Mouse (Mus musculus): Measurements from ENCODE around the gene Kmt2d. TPM values are rescaled to one million over a fixed set of nuclear protein-coding genes. Genes with fewer than 3 reads are reported as not detected.

Gene Kmt2d
- polyA plus RNA-seq, 1 experiment from 2014 or later, result 16.8 TPM

GRCm38 (mm10) chr15:98865771-98866170 lies 5.2 kb downstream of the Kmt2d start:
- peaks cover 53% of the 10 kb centered on the region for H3K36me3 ChIP-seq (ENCODE audit: control insufficient read depth, insufficient read depth, low read length)
- no peak overlapping the region for H3K4me3 ChIP-seq (ENCODE audit: low read depth, low read length)
- no peak overlapping the region for H3K9ac ChIP-seq (replicated peaks; ENCODE audit: low read depth, low read length)
- no peaks in the 10 kb centered on the region for H3K27me3 ChIP-seq (ENCODE audit: control insufficient read depth, insufficient read depth, low read length)
- no peaks in the 10 kb centered on the region for H3K9me3 ChIP-seq (ENCODE audit: control insufficient read depth, low read length)
- 94% methylated on average over 8 of the region's 8 CpGs for whole genome bisulfite sequencing
- H3K27ac ChIP-seq (ENCODE audit: low read depth, low read length), result no peak overlapping the region
- H3K4me1 ChIP-seq (ENCODE audit: control insufficient read depth, insufficient read depth, low read length), result peaks cover 32% of the 10 kb centered on the region
- H3K4me2 ChIP-seq (ENCODE audit: low read depth, low read length), result no peak overlapping the region
- no peak for ATAC-seq (ENCODE audit: low read depth)

GRCm38 (mm10) chr15:98864951-98865350 lies 6.1 kb downstream of the Kmt2d start:
- Histone ChIP-seq H3K4me1 (ENCODE audit: control insufficient read depth, insufficient read depth, low read length) (peaks cover 31% of the 10 kb centered on the region), H3K9me3 (ENCODE audit: control insufficient read depth, low read length) (no peaks in the 10 kb centered on the region), H3K4me3 (ENCODE audit: low read depth, low read length) (no peak overlapping the region), H3K36me3 (ENCODE audit: control insufficient read depth, insufficient read depth, low read length) (peaks cover 60% of the 10 kb centered on the region), H3K4me2 (ENCODE audit: low read depth, low read length) (no peak overlapping the region), H3K27ac (ENCODE audit: low read depth, low read length) (no peak overlapping the region), H3K27me3 (ENCODE audit: control insufficient read depth, insufficient read depth, low read length) (no peaks in the 10 kb centered on the region), H3K9ac (replicated peaks; ENCODE audit: low read depth, low read length) (no peak overlapping the region)
- no peak for ATAC-seq (ENCODE audit: low read depth)
- WGBS, result 95% methylated on average over 6 of the region's 6 CpGs

GRCm38 (mm10) chr15:98863451-98863958 lies 7.5 kb downstream of the Kmt2d start:
- H3K4me1 ChIP-seq (ENCODE audit: control insufficient read depth, insufficient read depth, low read length), result peaks cover 17% of the 10 kb centered on the region
- no peak overlapping the region for H3K27ac ChIP-seq (ENCODE audit: low read depth, low read length)
- no peaks in the 10 kb centered on the region for H3K9me3 ChIP-seq (ENCODE audit: control insufficient read depth, low read length)
- no peak overlapping the region for H3K9ac ChIP-seq (replicated peaks; ENCODE audit: low read depth, low read length)
- no peaks in the 10 kb centered on the region for H3K27me3 ChIP-seq (ENCODE audit: control insufficient read depth, insufficient read depth, low read length)
- 93% methylated on average over 12 of the region's 12 CpGs for WGBS
- no peak overlapping the region for H3K4me2 ChIP-seq (ENCODE audit: low read depth, low read length)
- H3K4me3 ChIP-seq (ENCODE audit: low read depth, low read length), result no peak overlapping the region
- H3K36me3 ChIP-seq (ENCODE audit: control insufficient read depth, insufficient read depth, low read length), result peaks cover 68% of the 10 kb centered on the region
- ATAC-seq (ENCODE audit: low read depth), result no peak

DNA sequence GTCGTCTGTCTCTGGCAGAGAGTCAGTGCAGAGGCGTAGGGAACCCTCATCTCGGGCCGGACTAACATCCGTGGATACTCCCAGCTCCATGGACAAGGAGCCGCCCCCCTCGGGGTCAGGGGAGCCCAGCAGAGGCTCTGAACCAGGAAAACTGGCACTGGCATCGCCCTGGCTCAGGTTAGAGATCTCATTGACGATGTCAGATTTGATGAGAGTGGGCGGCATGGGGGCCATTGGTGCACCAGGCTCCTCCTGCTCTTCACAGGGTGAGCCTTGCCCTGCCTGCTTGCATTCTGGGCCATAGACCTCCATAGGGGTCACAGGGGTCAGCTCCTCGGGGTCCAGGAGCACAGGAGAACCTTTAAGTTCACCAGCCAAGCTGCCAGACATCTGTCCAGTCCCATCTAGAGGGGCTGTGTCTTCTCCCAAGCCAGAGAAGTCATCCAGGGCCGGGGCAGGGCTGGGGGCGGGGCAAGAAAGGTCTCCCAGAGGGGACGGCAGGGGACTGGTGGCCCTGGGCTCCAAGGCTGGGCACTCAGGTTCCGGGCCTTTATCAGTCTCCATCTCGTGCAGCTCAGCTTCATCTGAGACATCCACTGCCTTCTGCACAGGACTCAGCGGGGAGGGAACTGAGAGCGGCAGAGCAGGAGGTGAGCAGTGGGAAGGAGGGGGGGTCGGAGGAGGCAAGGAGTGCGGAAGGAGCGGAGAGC lies 9.1 kb downstream of the Kmt2d start:
- H3K27ac ChIP-seq (ENCODE audit: low read depth, low read length), result no peak overlapping the region
- H3K36me3 ChIP-seq (ENCODE audit: control insufficient read depth, insufficient read depth, low read length), result peaks cover 82% of the 10 kb centered on the region
- H3K9me3 ChIP-seq (ENCODE audit: control insufficient read depth, low read length), result no peaks in the 10 kb centered on the region
- no peak overlapping the region for H3K9ac ChIP-seq (replicated peaks; ENCODE audit: low read depth, low read length)
- WGBS, result 92% methylated on average over 21 of the region's 21 CpGs
- no peak for ATAC-seq (ENCODE audit: low read depth)
- H3K4me3 ChIP-seq (ENCODE audit: low read depth, low read length), result no peak overlapping the region
- H3K4me2 ChIP-seq (ENCODE audit: low read depth, low read length), result no peak overlapping the region
- H3K4me1 ChIP-seq (ENCODE audit: control insufficient read depth, insufficient read depth, low read length), result 0 out of 2 replicates have a peak, but pooled peaks cover under 1% of the 10 kb centered on the region
- H3K27me3 ChIP-seq (ENCODE audit: control insufficient read depth, insufficient read depth, low read length), result no peaks in the 10 kb centered on the region

DNA sequence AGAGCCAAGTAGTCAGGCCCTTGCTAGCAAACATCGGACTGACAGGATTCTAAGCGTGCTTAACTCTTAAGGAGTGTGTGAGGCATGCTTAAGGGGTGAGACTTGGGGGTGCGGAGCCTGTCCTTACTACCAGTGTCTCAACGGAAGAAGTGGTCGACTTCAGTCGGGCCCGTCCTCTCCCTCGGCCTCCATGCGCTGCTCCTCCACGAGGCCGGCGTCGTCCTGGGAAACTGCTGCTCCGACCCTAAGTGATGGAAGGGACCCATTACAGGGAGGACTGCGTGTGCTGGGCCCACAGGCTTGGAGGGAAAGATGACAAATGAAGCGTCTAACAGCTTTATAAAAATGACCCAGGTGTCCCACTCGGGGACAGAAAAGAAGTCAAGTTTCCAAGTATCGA lies 10.1 kb downstream of the Kmt2d start:
- H3K9me3 ChIP-seq (ENCODE audit: control insufficient read depth, low read length), result no peaks in the 10 kb centered on the region
- peaks cover 83% of the 10 kb centered on the region for H3K36me3 ChIP-seq (ENCODE audit: control insufficient read depth, insufficient read depth, low read length)
- no peak overlapping the region for H3K27ac ChIP-seq (ENCODE audit: low read depth, low read length)
- no peak overlapping the region for H3K4me3 ChIP-seq (ENCODE audit: low read depth, low read length)
- no peak overlapping the region for H3K4me2 ChIP-seq (ENCODE audit: low read depth, low read length)
- H3K27me3 ChIP-seq (ENCODE audit: control insufficient read depth, insufficient read depth, low read length), result no peaks in the 10 kb centered on the region
- H3K4me1 ChIP-seq (ENCODE audit: control insufficient read depth, insufficient read depth, low read length), result no peaks in the 10 kb centered on the region
- 97% methylated on average over 18 of the region's 18 CpGs for WGBS
- no peak for ATAC-seq (ENCODE audit: low read depth)
- no peak overlapping the region for H3K9ac ChIP-seq (replicated peaks; ENCODE audit: low read depth, low read length)

- Histone ChIP-seq H3K4me3 (ENCODE audit: low read depth, low read length) (no peak overlapping the region), H3K4me2 (ENCODE audit: low read depth, low read length) (no peak overlapping the region), H3K9me3 (ENCODE audit: control insufficient read depth, low read length) (no peaks in the 10 kb centered on the region), H3K27me3 (ENCODE audit: control insufficient read depth, insufficient read depth, low read length) (no peaks in the 10 kb centered on the region), H3K27ac (ENCODE audit: low read depth, low read length) (no peak overlapping the region), H3K9ac (replicated peaks; ENCODE audit: low read depth, low read length) (no peak overlapping the region), H3K36me3 (ENCODE audit: control insufficient read depth, insufficient read depth, low read length) (peaks cover 81% of the 10 kb centered on the region), H3K4me1 (ENCODE audit: control insufficient read depth, insufficient read depth, low read length) (no peaks in the 10 kb centered on the region)
- no peak for ATAC-seq (ENCODE audit: low read depth)
- 85% methylated on average over 9 of the region's 9 CpGs for WGBS
These were observed 11.5 kb downstream of the Kmt2d start for GRCm38 (mm10) chr15:98859319-98860043.

GRCm38 (mm10) chr15:98854214-98854613 lies 16.8 kb downstream of the Kmt2d start:
- Histone ChIP-seq H3K4me3 (ENCODE audit: low read depth, low read length) (no peak overlapping the region), H3K27ac (ENCODE audit: low read depth, low read length) (no peak overlapping the region), H3K36me3 (ENCODE audit: control insufficient read depth, insufficient read depth, low read length) (peaks cover 85% of the 10 kb centered on the region), H3K9me3 (ENCODE audit: control insufficient read depth, low read length) (no peaks in the 10 kb centered on the region), H3K4me2 (ENCODE audit: low read depth, low read length) (no peak overlapping the region), H3K27me3 (ENCODE audit: control insufficient read depth, insufficient read depth, low read length) (no peaks in the 10 kb centered on the region), H3K9ac (replicated peaks; ENCODE audit: low read depth, low read length) (no peak overlapping the region), H3K4me1 (ENCODE audit: control insufficient read depth, insufficient read depth, low read length) (no peaks in the 10 kb centered on the region)
- 93% methylated on average over 16 of the region's 16 CpGs for WGBS
- ATAC-seq (ENCODE audit: low read depth), result no peak

DNA sequence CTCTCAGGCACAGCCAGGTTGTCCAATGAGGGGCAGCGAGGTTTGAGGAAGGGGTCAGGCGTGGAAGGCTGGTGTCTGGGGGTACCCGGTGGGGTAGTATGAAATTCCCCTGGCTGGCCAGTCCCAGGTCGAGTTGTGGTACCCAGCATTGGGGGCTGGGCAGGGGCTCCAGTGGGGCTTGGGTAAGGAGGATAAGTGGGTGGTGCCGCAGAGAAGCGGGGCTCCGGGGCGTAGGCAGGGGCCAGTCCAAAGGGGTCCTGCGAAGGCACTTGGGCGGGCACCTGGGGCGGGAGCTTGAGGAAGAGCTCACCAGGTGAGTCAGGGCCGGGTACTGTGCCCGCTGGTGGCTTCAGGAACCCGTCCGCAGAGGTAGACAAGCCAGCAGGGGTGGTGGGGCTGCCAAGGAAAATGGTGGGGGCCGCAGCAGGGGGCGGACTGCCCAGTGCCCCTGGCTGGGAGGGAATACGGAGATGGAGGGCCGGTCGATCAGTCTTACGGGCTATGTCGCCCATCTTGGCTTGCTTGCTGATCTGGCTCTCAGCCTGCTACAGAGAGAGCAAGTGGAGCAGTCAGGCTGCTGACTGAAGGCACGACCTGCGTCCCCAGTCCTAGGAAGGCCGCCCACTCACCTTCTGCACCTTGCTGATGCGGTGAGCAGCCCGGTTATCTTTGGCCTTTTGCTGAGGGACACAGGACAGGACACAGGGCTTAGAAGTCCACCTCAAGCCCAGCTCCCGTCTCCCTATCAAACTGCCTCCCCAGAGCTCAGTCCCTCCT lies 17.7 kb downstream of the Kmt2d start:
- 94% methylated on average over 28 of the region's 28 CpGs for WGBS
- H3K27me3 ChIP-seq (ENCODE audit: control insufficient read depth, insufficient read depth, low read length), result no peaks in the 10 kb centered on the region
- H3K4me3 ChIP-seq (ENCODE audit: low read depth, low read length), result no peak overlapping the region
- H3K9ac ChIP-seq (replicated peaks; ENCODE audit: low read depth, low read length), result no peak overlapping the region
- H3K4me1 ChIP-seq (ENCODE audit: control insufficient read depth, insufficient read depth, low read length), result no peaks in the 10 kb centered on the region
- H3K4me2 ChIP-seq (ENCODE audit: low read depth, low read length), result no peak overlapping the region
- H3K36me3 ChIP-seq (ENCODE audit: control insufficient read depth, insufficient read depth, low read length), result peaks cover 93% of the 10 kb centered on the region
- no peak for ATAC-seq (ENCODE audit: low read depth)
- H3K27ac ChIP-seq (ENCODE audit: low read depth, low read length), result no peak overlapping the region
- no peaks in the 10 kb centered on the region for H3K9me3 ChIP-seq (ENCODE audit: control insufficient read depth, low read length)

Measured in neural tube, embryonic 14.5 days (tissue).